Mouse (Mus musculus): ENCODE results near the gene Gpr107. TPM values are rescaled to one million over a fixed set of nuclear protein-coding genes. Genes with fewer than 3 reads are reported as not detected.

The Gpr107 gene
- polyA plus RNA-seq, 1 experiment: 28.7 TPM

DNA sequence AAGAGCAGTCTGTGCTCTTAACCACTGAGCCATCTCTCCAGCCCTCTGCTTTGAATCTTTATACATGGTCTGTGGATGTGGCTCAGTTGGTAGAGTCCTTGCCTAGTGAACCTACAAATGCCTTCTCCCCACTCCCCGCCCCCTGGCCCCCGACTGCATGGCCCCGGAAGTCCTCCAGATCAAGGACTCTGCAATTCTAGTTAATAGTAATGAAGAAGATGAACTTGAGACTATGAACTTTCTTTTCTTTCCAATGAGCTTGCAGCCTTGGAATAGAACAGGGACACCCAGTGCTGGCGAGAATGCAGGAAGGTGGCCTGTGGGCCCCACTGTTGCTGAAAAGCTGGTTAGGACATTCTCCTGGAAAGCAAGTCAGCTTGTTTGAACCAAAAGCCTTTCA lies 100.1 kb downstream of the Gpr107 start:
- H3K4me3 ChIP-seq (ENCODE audit: insufficient read depth, poor library complexity, severe bottlenecking): no peak overlapping the region
- H3ac ChIP-seq (ENCODE audit: control insufficient read depth, insufficient read length, low read depth): no peak overlapping the region
- H3K27me3 ChIP-seq (ENCODE audit: control insufficient read depth, insufficient read depth, insufficient read length): no peaks in the 10 kb centered on the region
- peaks cover 26% of the 10 kb centered on the region for H3K36me3 ChIP-seq (ENCODE audit: control insufficient read depth, insufficient read depth)
- peaks cover 100% of the 10 kb centered on the region for H3K79me2 ChIP-seq (ENCODE audit: control insufficient read depth, insufficient read depth)
- H3K79me3 ChIP-seq (ENCODE audit: low read depth): peaks cover 99% of the 10 kb centered on the region
- TF ChIP-seq MAX (IDR thresholded peaks at IDR 0.05) (no peak), USF1 (IDR thresholded peaks at IDR 0.05; ENCODE audit: low read depth) (no peak), FOSL1 (IDR thresholded peaks at IDR 0.05; ENCODE audit: insufficient read depth, low read length, poor library complexity, severe bottlenecking) (no peak), MYOD1 (IDR thresholded peaks at IDR 0.05; ENCODE audit: control insufficient read depth, insufficient read length, low read depth) (no peak), MYOG (IDR thresholded peaks at IDR 0.05; ENCODE audit: control insufficient read depth, extremely low read depth, insufficient read length) (no peak), CTCF (IDR thresholded peaks at IDR 0.05; ENCODE audit: control insufficient read depth, insufficient read depth, insufficient read length) (no peak), CEBPB (IDR thresholded peaks at IDR 0.05; ENCODE audit: low read depth) (no peak)

DNA sequence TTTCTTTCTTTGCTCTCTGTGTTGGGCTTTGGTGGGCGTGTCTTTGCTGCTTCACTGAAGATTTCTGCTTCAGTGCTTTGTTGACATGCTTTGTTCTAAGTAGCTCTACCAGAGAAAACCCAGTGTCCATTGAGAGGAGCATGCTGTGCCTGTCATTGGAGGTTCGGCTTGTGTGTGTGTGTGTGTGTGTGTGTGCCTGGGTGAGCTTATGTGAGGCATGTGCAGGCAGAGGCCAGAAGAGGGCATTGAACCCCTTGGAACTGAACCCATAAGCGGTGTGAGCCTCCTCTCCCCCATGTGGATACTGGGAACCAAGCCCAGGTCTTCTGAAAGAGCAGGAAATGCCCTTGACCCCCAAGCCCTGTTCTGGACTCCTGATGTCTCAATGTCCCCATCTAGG lies 101.3 kb downstream of the Gpr107 start:
- H3ac ChIP-seq (ENCODE audit: control insufficient read depth, insufficient read length, low read depth): no peak overlapping the region
- peaks cover 20% of the 10 kb centered on the region for H3K36me3 ChIP-seq (ENCODE audit: control insufficient read depth, insufficient read depth)
- H3K79me2 ChIP-seq (ENCODE audit: control insufficient read depth, insufficient read depth): peaks cover 100% of the 10 kb centered on the region
- H3K79me3 ChIP-seq (ENCODE audit: low read depth): peaks cover 98% of the 10 kb centered on the region
- H3K27me3 ChIP-seq (ENCODE audit: control insufficient read depth, insufficient read depth, insufficient read length): no peaks in the 10 kb centered on the region
- TF ChIP-seq MYOD1 (IDR thresholded peaks at IDR 0.05; ENCODE audit: control insufficient read depth, insufficient read length, low read depth): no peak
- no peak for TF ChIP-seq CTCF (IDR thresholded peaks at IDR 0.05; ENCODE audit: control insufficient read depth, insufficient read depth, insufficient read length)
- no peak for TF ChIP-seq MYOG (IDR thresholded peaks at IDR 0.05; ENCODE audit: control insufficient read depth, extremely low read depth, insufficient read length)
- TF ChIP-seq FOSL1 (IDR thresholded peaks at IDR 0.05; ENCODE audit: insufficient read depth, low read length, poor library complexity, severe bottlenecking): no peak
- no peak for TF ChIP-seq MAX (IDR thresholded peaks at IDR 0.05)
- TF ChIP-seq USF1 (IDR thresholded peaks at IDR 0.05; ENCODE audit: low read depth): no peak
- no peak for TF ChIP-seq CEBPB (IDR thresholded peaks at IDR 0.05; ENCODE audit: low read depth)
- H3K4me3 ChIP-seq (ENCODE audit: insufficient read depth, poor library complexity, severe bottlenecking): no peak overlapping the region

DNA sequence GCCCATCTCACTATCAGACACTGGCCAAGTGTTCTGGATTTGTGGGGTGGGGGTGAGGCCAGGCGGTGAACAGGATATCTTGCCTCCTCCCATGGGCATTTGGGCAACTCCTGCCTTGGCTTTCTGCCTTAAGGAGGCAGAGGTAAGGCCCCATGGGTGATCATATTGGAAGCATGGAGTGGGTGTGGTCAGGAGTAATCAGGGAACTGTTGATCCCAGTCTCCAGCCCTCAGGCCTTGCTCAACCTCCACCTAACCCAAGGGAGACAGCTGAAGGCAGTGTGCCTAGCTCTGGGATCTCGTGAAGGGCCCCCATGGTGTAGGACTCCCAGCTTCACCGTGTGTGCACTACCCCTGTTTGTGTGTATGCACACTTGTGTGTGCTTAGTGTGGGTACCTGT lies 102.7 kb downstream of the Gpr107 start:
- no peak overlapping the region for H3K4me3 ChIP-seq (ENCODE audit: insufficient read depth, poor library complexity, severe bottlenecking)
- no peak for TF ChIP-seq USF1 (IDR thresholded peaks at IDR 0.05; ENCODE audit: low read depth)
- no peak for TF ChIP-seq CTCF (IDR thresholded peaks at IDR 0.05; ENCODE audit: control insufficient read depth, insufficient read depth, insufficient read length)
- no peak for TF ChIP-seq MYOD1 (IDR thresholded peaks at IDR 0.05; ENCODE audit: control insufficient read depth, insufficient read length, low read depth)
- TF ChIP-seq CEBPB (IDR thresholded peaks at IDR 0.05; ENCODE audit: low read depth): no peak
- no peak for TF ChIP-seq FOSL1 (IDR thresholded peaks at IDR 0.05; ENCODE audit: insufficient read depth, low read length, poor library complexity, severe bottlenecking)
- no peak for TF ChIP-seq MAX (IDR thresholded peaks at IDR 0.05)
- TF ChIP-seq MYOG (IDR thresholded peaks at IDR 0.05; ENCODE audit: control insufficient read depth, extremely low read depth, insufficient read length): no peak

DNA sequence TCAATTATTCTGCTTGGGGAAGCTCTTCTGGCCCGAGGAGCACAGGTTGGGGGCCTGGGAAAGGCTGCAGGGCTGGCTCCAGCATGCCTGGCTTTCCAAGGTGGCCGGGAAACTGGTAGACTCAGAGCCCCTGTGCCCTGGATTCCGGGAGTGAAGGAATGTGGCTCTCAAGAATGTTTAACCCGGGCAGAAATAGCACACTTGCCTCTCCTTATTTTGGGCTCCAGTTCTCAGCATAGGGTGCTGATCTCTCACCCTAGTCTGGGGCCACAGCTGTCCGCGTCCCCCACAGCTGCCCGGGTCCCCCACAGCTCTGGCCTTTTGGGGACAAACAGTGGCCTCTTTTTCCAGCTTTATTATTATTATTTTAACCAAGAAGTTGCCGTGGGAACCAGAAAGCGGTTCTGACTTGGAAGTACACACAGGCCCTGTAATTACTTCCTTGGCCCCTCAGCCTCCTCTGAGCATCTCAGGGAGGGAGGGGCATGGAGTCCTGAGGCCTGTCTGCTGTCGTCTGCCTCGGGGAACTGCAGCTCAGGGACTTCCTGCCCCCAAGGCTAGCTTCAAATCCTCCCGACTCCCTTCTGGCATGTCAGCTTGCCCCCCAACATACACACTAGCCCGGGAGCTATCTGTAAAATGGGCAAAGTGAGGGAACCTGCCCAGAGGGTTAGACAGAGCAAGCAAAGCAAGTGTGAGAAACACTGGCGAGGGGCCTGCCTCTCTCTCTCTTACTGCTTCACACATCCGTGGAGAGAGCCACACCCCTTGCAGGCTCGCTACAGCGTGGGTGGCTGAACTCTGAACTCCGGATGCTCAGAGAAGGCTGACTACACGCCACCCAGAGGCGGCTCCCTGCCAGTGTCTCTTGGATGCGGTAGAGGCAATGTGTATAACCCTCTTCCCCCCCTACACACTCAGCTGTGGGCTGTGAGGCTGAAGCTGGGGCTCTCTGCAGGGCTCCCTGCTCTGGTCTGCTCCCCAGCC lies 104.1 kb downstream of the Gpr107 start:
- Histone ChIP-seq H3K4me3 (ENCODE audit: insufficient read depth, poor library complexity, severe bottlenecking) (no peak overlapping the region), H3ac (ENCODE audit: control insufficient read depth, insufficient read length, low read depth) (peak overlapping the region; percentile 44), H3K36me3 (ENCODE audit: control insufficient read depth, insufficient read depth) (peaks cover 16% of the 10 kb centered on the region), H3K79me3 (ENCODE audit: low read depth) (peaks cover 97% of the 10 kb centered on the region), H3K79me2 (ENCODE audit: control insufficient read depth, insufficient read depth) (peaks cover 100% of the 10 kb centered on the region), H3K27me3 (ENCODE audit: control insufficient read depth, insufficient read depth, insufficient read length) (no peaks in the 10 kb centered on the region)
- TF ChIP-seq MAX (IDR thresholded peaks at IDR 0.05): peak; percentile 26
- TF ChIP-seq MYOG (IDR thresholded peaks at IDR 0.05; ENCODE audit: control insufficient read depth, extremely low read depth, insufficient read length): no peak
- peak; percentile 64 for TF ChIP-seq CTCF (IDR thresholded peaks at IDR 0.05; ENCODE audit: control insufficient read depth, insufficient read depth, insufficient read length)

More for the DNA sequence above, 102.7 kb downstream of the Gpr107 start:
- peaks cover 97% of the 10 kb centered on the region for H3K79me3 ChIP-seq (ENCODE audit: low read depth)
- no peak overlapping the region for H3ac ChIP-seq (ENCODE audit: control insufficient read depth, insufficient read length, low read depth)
- H3K79me2 ChIP-seq (ENCODE audit: control insufficient read depth, insufficient read depth): peaks cover 100% of the 10 kb centered on the region
- H3K36me3 ChIP-seq (ENCODE audit: control insufficient read depth, insufficient read depth): peaks cover 8% of the 10 kb centered on the region
- no peaks in the 10 kb centered on the region for H3K27me3 ChIP-seq (ENCODE audit: control insufficient read depth, insufficient read depth, insufficient read length)

DNA sequence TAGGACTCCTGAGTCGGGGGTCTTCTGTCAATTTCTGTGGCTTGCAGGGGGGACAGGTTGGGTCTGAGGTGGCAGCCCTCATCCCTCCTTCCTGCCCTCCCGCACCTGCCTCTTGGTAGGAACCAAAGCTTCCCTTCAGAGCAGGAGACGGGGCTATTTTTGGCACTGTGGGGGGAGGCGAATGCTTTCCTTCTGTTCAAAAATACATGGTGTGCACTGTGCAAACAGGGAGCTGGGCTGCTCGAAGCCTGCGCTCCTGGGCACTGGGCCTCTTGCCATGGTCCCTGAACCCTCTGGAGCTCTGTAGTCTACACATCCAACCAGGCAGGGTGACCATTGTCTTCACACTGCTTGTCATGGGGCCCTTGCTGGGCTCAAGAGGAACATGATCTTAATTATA lies 105.0 kb downstream of the Gpr107 start:
- H3K27me3 ChIP-seq (ENCODE audit: control insufficient read depth, insufficient read depth, insufficient read length): no peaks in the 10 kb centered on the region
- peaks cover 96% of the 10 kb centered on the region for H3K79me3 ChIP-seq (ENCODE audit: low read depth)
- no peak overlapping the region for H3ac ChIP-seq (ENCODE audit: control insufficient read depth, insufficient read length, low read depth)
- TF ChIP-seq CEBPB (IDR thresholded peaks at IDR 0.05; ENCODE audit: low read depth) (no peak), USF1 (IDR thresholded peaks at IDR 0.05; ENCODE audit: low read depth) (no peak), MYOG (IDR thresholded peaks at IDR 0.05; ENCODE audit: control insufficient read depth, extremely low read depth, insufficient read length) (no peak), MYOD1 (IDR thresholded peaks at IDR 0.05; ENCODE audit: control insufficient read depth, insufficient read length, low read depth) (no peak), FOSL1 (IDR thresholded peaks at IDR 0.05; ENCODE audit: insufficient read depth, low read length, poor library complexity, severe bottlenecking) (no peak), CTCF (IDR thresholded peaks at IDR 0.05; ENCODE audit: control insufficient read depth, insufficient read depth, insufficient read length) (no peak), MAX (IDR thresholded peaks at IDR 0.05) (no peak)
- H3K4me3 ChIP-seq (ENCODE audit: insufficient read depth, poor library complexity, severe bottlenecking): no peak overlapping the region
- peaks cover 22% of the 10 kb centered on the region for H3K36me3 ChIP-seq (ENCODE audit: control insufficient read depth, insufficient read depth)
- H3K79me2 ChIP-seq (ENCODE audit: control insufficient read depth, insufficient read depth): peaks cover 100% of the 10 kb centered on the region

All from C2C12 (cell line).